Mouse (Mus musculus): Measurements from ENCODE around the gene Eno1. TPM values are rescaled to one million over a fixed set of nuclear protein-coding genes. Genes with fewer than 3 reads are reported as not detected.
A peak's percentile ranks its signal among the peaks of the same experiment; 100 is the strongest.

The Eno1 gene
- polyA plus RNA-seq, 1 experiment, result 500 TPM

- TF ChIP-seq GATA1 (IDR thresholded peaks at IDR 0.05; ENCODE audit: low read length), result peak; percentile 18
Observed at GRCm38 (mm10) chr4:150237636-150238361, 1.3 kb downstream of the Eno1 start.

DNA sequence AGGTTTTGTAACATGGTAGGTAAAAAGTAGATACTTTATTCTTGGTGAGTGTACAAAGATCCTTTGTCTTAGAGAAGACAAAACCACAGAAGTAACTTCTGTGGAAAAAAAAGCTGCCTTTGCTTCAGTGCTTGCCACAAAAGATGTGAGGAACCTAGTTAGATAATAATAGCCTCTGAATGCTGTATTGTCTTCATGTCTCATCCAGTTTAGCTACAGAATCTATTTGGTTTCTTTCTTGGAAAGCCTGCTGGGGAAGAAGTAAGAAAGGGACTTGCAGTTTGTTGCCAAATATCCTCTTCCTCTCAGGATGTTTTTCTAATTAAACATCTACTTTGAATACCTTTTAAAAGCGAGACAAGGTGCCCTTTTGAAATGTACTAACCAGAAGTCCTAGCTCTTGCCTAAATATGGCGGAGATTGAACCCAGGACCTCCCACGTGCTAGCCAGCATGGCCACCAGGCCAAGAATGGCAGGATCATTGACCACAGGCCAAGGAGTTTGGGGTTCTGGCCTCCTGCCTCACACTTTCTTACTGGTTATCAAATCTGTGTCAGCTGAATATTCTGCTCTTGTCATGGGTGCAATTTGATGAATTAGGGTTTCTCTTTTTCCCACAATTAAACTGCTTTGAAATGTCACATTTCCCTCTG is 2.0 kb downstream of the Eno1 start:
- TF ChIP-seq GATA1 (IDR thresholded peaks at IDR 0.05; ENCODE audit: low read length), result no peak

DNA sequence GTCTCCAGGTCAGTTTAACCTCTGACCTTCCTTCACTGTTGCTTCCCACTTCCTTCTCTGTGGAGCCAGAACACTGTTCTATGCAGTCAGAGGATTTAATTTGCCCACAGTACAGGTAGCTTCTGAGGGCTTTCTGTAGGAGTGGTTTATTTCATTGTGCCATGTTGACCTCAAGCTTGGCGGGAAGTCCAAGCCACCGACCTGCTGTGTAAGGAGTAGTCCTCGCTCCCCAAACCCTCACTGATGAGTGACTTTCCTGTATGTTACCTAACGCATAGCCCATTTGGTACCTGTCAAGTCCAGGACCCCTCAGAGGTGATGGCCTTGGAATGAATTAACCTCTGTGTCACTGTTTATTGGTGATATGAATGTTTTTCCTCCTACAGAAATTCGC is 2.6 kb downstream of the Eno1 start:
- no peak for TF ChIP-seq GATA1 (IDR thresholded peaks at IDR 0.05; ENCODE audit: low read length)

DNA sequence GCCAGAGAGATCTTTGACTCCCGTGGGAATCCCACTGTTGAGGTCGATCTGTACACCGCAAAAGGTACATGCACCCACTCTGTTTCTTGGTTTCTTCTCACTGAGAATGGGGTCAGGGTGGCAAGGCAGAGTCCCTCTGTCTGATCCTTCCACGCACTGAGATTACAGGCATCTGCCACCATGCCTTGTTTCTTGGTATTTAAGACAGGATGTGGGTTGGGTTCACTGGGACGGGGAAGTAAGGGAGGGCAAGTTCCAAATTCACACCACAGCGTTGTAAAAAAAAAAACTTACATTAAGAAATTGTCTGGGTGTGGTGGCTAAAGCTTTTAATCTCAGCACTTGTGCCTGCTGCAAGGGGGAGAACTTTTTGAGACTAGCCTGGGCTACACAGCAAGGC is 3.0 kb downstream of the Eno1 start:
- TF ChIP-seq GATA1 (IDR thresholded peaks at IDR 0.05; ENCODE audit: low read length), result no peak

DNA sequence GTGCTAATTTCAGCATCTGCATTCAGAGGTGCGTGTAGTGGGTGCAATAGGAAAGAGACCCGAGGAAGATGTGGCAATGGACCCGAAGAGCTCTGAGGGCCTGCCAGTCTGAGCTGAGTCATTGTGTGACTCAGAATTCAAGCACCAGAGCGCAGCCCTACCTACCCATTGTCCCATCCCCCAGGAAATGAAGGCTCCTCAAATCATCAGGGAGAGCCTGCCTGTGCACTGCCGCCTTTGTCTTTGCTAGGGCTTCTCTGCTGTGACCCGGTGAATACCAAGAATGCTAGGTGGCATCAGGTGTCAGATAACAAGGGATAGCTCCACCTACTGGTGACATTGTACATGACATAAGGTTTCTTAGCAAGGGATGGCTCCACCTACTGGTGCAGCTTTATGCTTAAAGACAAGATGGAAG is 3.4 kb downstream of the Eno1 start:
- TF ChIP-seq GATA1 (IDR thresholded peaks at IDR 0.05; ENCODE audit: low read length), result no peak

DNA sequence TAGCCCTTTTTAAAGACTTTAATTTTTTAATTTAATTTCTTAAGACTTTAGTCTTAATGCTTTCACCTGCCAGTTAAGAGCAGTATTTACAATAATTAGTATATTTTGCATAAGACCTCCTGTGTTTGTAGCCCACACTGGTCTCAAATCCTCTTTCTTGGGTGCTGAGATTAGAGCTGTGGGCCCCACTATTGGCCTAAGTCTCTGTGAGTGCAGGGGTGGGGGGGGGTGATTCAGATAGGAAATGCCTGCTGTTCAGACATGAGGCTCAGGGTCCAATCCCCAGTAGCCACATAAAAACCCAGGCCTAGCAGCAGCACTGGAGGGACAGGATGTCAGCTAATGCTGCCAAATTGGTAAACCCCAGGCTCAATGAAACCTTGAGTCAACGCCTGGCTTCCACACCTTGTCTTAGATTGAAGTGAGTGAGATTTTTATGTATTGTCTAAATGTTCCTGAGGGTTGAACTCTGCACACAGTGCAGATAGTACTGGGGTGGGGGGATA is 3.9 kb downstream of the Eno1 start:
- no peak for TF ChIP-seq GATA1 (IDR thresholded peaks at IDR 0.05; ENCODE audit: low read length)

GRCm38 (mm10) chr4:150241708-150242107 is 5.2 kb downstream of the Eno1 start:
- TF ChIP-seq GATA1 (IDR thresholded peaks at IDR 0.05; ENCODE audit: low read length), result no peak

DNA sequence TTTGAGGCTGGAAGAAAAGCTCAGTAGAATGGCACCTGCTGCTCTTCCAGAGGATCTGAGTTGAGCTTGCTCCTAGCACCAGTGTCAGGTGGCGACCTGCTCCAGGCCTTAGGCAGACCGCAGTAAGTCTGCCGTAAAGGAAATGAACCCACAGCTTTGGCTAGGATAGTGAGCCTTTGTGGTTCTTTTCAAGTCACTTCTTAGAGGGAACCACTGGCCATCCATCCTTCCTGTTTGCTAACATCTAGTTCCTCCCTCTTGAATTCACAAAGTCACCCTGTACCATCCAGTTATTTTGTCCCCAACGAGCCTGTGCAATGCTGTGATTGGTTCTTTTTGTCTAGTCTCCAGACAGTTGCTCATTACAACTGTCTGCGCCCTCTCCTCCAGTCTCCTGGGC is 6.2 kb downstream of the Eno1 start:
- no peak for TF ChIP-seq GATA1 (IDR thresholded peaks at IDR 0.05; ENCODE audit: low read length)

GRCm38 (mm10) chr4:150245876-150246275 is 9.4 kb downstream of the Eno1 start:
- no peak for TF ChIP-seq GATA1 (IDR thresholded peaks at IDR 0.05; ENCODE audit: low read length)

- TF ChIP-seq GATA1 (IDR thresholded peaks at IDR 0.05; ENCODE audit: low read length), result no peak
Observed at GRCm38 (mm10) chr4:150248009-150248408, 11.5 kb downstream of the Eno1 start.

DNA sequence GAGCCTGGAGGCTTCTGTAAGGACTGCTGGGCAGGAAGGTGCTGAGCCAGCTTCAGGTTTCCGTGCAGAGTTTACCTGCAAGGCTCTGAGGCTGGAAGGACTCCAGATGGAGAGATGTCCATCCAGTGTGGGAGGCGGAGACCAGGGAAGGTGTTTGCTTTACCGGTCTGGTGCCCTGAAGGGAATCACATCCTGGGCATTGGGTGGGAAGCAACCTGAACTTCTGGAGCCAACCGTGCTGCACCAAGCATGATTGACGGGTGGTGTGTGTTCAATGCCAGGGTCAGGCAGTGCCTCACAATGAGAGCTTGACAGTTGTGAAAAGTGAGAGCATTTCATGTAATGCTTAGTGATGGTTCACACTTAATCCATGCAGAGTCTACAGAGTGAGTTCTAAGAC is 12.4 kb downstream of the Eno1 start:
- TF ChIP-seq GATA1 (IDR thresholded peaks at IDR 0.05; ENCODE audit: low read length), result no peak

GRCm38 (mm10) chr4:150249731-150250270 is 13.3 kb downstream of the Eno1 start:
- TF ChIP-seq GATA1 (IDR thresholded peaks at IDR 0.05; ENCODE audit: low read length), result no peak

- no peak for TF ChIP-seq GATA1 (IDR thresholded peaks at IDR 0.05; ENCODE audit: low read length)
Observed at GRCm38 (mm10) chr4:150250549-150251422, 14.3 kb downstream of the Eno1 start.

GRCm38 (mm10) chr4:150254416-150254815 is 17.9 kb downstream of the Eno1 start:
- TF ChIP-seq GATA1 (IDR thresholded peaks at IDR 0.05; ENCODE audit: low read length), result no peak

DNA sequence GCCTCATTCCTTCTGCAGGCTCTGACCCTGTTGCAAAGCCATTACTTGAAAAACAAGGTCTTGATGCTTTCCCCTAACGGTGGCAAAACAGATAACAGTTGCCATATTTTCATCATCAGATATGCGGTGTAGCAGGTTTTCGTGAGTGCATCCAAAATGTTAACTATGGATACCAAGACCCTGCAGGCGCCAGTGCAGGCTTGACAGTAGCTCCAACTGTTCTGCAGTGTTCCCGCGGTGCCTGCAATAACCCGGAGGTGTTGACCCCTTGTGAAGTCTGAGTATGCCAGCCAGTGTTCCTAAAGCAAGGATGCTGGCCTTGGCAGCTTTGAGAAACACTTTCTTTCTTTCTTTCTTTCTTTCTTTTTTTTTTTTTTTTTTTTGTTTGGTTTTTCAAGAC is 18.7 kb downstream of the Eno1 start:
- TF ChIP-seq GATA1 (IDR thresholded peaks at IDR 0.05; ENCODE audit: low read length), result no peak
